Mouse (Mus musculus): Measurements from ENCODE around the gene Ncaph2. TPM values are rescaled to one million over a fixed set of nuclear protein-coding genes. Genes with fewer than 3 reads are reported as not detected.

The Ncaph2 gene
- 100 and 103 TPM in 2 replicates for polyA plus RNA-seq (2015; fragmentation: Nextera tagmentation; extraction: Ambion mirVana)

DNA sequence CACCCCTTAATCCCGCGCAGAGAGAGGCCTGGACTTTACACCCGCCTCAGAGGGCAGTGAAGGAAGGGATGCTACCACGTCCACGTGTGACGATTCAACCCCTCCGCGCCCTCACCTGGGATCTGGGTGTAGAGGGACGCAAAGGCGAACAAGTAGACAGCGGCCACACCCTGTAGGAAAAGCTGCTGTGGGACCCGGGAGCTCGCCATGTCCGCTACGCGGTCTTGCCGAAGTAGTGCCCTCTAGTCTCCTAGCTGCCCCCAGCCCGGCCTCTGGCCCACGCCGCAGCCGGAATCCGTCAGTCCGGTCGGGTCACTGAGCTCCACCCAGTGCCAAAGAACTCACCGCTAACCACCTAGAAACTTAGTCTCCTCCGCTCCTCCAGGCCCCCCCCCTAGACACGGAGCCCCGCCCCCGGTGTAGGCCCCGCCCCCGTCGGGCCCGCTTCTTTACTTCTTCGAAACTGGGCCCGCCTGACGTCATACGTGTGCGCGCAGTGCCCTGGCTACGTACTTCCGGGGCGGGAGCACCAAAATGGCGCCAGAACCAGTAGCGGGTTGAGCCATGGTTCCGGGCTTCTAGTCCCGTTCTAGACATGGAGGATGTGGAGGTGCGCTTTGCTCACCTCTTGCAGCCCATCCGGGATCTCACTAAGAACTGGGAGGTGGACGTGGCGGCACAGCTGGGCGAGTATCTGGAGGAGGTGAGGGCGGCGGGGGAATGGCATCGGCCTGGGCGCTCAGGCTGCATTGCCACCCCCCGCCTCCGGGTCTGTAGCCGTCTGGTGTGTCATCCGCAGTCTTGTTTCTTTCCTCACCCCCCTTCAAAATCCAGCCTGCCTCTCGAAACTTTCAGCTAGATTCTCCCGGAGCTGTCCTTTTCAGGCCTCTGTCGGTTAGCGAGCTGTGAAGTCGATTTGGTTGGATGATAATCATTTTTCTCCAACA, at the start of gene Ncaph2, which contains the start of gene Lmf2:
TSS of gene Ncaph2 (plus strand) at position 479 of the 947 bp plus-strand sequence.
TSS of gene Lmf2 (minus strand) at position 419 of the 947 bp plus-strand sequence.
- Histone ChIP-seq H3K9ac (ENCODE audit: low read depth, low read length) (peak within 1 kb of the TSS; percentile 93), H3K4me3 (ENCODE audit: low read depth, low read length) (peak within 1 kb of the TSS; percentile 80), H3K9me3 (replicated peaks; ENCODE audit: control insufficient read depth, low read length) (no peaks in the 10 kb centered on the region), H3K4me1 (ENCODE audit: control insufficient read depth, low read depth, low read length) (peaks cover 28% of the 10 kb centered on the region), H3K36me3 (ENCODE audit: control insufficient read depth, insufficient read depth) (peaks cover 35% of the 10 kb centered on the region), H3K27me3 (ENCODE audit: control insufficient read depth, insufficient read depth, low read depth, low read length) (no peaks in the 10 kb centered on the region), H3K27ac (ENCODE audit: low read length) (peak within 1 kb of the TSS; percentile 88), H3K4me2 (ENCODE audit: low read depth, low read length) (peak within 1 kb of the TSS; percentile 86)
- peak; percentile 90 for ATAC-seq (ENCODE audit: low read depth)
- under 1% methylated on average over 64 of the region's 64 CpGs for WGBS (ENCODE audit: insufficient replicate concordance)

DNA sequence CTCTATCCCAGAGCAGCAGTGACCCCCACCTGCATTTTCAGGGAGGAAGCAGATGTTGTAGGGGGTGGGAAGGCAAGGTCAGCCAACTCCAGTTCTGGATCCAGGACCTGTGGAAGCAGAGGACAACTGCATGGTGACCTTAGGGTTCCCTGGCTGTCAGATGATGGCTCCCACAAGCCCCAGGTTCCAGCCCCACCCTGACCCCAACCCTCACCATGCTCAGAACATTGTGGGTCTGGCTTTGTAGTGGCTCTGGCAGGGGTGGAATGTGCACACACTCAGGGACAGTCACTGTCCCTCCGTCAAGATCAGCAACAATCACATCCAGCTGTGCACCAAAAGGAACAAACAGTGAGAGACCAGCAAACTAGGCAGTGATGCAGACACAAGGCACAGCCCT, 49.6 kb upstream of the Ncaph2 start:
- Histone ChIP-seq H3K4me1 (ENCODE audit: control insufficient read depth, low read depth, low read length) (peaks cover 12% of the 10 kb centered on the region), H3K27me3 (ENCODE audit: control insufficient read depth, insufficient read depth, low read depth, low read length) (no peaks in the 10 kb centered on the region), H3K36me3 (ENCODE audit: control insufficient read depth, insufficient read depth) (peaks cover 31% of the 10 kb centered on the region), H3K4me2 (ENCODE audit: low read depth, low read length) (no peak overlapping the region), H3K9me3 (replicated peaks; ENCODE audit: control insufficient read depth, low read length) (no peaks in the 10 kb centered on the region), H3K27ac (ENCODE audit: low read length) (no peak overlapping the region), H3K4me3 (ENCODE audit: low read depth, low read length) (no peak overlapping the region), H3K9ac (ENCODE audit: low read depth, low read length) (no peak overlapping the region)
- ATAC-seq (ENCODE audit: low read depth), result no peak
- 60% methylated on average over 1 of the region's 1 CpGs for WGBS (ENCODE audit: insufficient replicate concordance)

DNA sequence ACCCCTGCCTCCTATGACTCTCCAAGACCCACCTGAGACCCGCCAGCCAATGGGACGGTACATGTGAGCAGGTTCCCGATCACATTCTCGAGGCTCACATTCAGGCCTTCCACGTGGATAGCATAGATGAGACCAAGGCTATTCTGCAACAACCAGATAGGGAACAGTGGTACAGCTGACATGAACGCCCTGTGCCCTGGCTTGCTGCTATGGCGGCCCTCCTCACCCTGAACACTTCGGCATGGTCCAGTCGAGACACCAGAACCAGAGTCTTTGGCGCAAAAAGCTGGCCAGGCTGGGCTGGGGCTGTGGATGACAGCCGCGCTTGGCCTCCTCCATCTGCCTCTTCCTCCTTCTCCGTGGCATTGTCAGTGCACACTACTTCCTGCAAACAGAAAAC, 48.1 kb upstream of the Ncaph2 start:
- no peak for ATAC-seq (ENCODE audit: low read depth)
- Histone ChIP-seq H3K4me2 (ENCODE audit: low read depth, low read length) (no peak overlapping the region), H3K4me1 (ENCODE audit: control insufficient read depth, low read depth, low read length) (peaks cover 16% of the 10 kb centered on the region), H3K4me3 (ENCODE audit: low read depth, low read length) (no peak overlapping the region), H3K36me3 (ENCODE audit: control insufficient read depth, insufficient read depth) (peaks cover 21% of the 10 kb centered on the region), H3K27ac (ENCODE audit: low read length) (no peak overlapping the region), H3K9ac (ENCODE audit: low read depth, low read length) (no peak overlapping the region), H3K9me3 (replicated peaks; ENCODE audit: control insufficient read depth, low read length) (no peaks in the 10 kb centered on the region), H3K27me3 (ENCODE audit: control insufficient read depth, insufficient read depth, low read depth, low read length) (no peaks in the 10 kb centered on the region)
- WGBS (ENCODE audit: insufficient replicate concordance), result 70% methylated on average over 13 of the region's 13 CpGs

DNA sequence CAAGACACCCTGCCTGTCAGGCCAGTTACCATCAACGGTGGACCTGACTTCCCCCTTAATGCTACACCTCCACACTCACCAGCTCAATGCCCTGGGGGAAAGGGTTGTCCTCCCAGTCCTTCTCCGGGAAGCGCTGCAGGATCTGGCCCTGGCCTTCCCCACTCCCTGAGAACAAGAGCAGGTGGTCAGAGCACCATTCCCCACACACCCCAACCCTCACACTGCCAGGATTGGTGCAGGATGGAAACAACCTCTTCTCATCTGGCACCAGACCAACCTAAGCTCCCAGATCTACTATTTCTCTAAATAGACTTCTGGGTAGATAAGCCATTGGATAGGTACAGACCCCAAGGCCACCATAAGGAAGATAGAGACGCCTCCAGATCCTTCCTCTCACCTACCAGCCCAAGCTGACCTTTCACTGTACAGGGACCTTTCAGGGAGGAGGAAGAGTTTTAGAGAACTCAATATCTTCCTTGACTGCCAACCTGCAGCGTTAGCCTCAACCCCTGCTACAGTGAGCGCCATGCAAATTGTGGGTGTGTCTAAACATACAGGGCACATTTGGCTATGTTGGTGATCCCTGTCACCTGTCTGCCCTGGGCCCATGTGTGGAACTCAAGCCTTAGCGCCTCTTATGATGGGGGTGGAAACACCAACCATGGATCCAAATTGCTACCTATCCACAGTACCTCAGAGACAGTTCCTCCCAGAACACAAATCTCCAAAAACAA, 46.9 kb upstream of the Ncaph2 start:
- Histone ChIP-seq H3K4me3 (ENCODE audit: low read depth, low read length) (no peak overlapping the region), H3K27ac (ENCODE audit: low read length) (no peak overlapping the region), H3K9ac (ENCODE audit: low read depth, low read length) (no peak overlapping the region), H3K4me1 (ENCODE audit: control insufficient read depth, low read depth, low read length) (peaks cover 27% of the 10 kb centered on the region), H3K36me3 (ENCODE audit: control insufficient read depth, insufficient read depth) (peaks cover 11% of the 10 kb centered on the region), H3K4me2 (ENCODE audit: low read depth, low read length) (no peak overlapping the region), H3K9me3 (replicated peaks; ENCODE audit: control insufficient read depth, low read length) (no peaks in the 10 kb centered on the region), H3K27me3 (ENCODE audit: control insufficient read depth, insufficient read depth, low read depth, low read length) (no peaks in the 10 kb centered on the region)
- no peak for ATAC-seq (ENCODE audit: low read depth)
- WGBS (ENCODE audit: insufficient replicate concordance), result 75% methylated on average over 7 of the region's 7 CpGs

DNA sequence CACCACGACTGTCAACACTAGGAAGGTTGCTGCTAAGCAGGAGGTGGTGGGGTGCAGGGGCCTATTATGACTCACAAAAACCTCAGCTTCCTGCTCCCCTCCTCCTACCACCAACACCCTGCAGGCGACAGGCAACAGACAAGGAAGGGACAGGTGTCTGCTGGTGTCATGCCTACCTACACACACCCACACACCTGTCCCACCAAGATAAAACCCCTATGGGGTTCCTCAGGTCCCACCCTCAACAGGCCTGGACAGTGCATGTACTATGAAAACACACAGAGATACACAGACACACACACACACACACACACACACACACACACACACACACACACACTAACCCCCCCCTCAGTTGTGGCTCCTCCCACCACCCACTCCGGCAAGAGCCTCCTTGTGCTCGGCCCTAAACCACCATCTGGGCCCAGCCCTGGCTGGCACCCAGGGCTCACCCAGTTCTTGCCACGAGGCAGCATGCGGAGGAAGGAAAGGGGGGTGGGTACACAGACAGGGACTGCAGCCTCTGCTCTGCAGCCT, 45.5 kb upstream of the Ncaph2 start:
- Histone ChIP-seq H3K9me3 (replicated peaks; ENCODE audit: control insufficient read depth, low read length) (no peaks in the 10 kb centered on the region), H3K27me3 (ENCODE audit: control insufficient read depth, insufficient read depth, low read depth, low read length) (no peaks in the 10 kb centered on the region), H3K27ac (ENCODE audit: low read length) (no peak overlapping the region), H3K4me2 (ENCODE audit: low read depth, low read length) (no peak overlapping the region), H3K4me3 (ENCODE audit: low read depth, low read length) (no peak overlapping the region), H3K36me3 (ENCODE audit: control insufficient read depth, insufficient read depth) (peaks cover 8% of the 10 kb centered on the region), H3K4me1 (ENCODE audit: control insufficient read depth, low read depth, low read length) (peaks cover 36% of the 10 kb centered on the region), H3K9ac (ENCODE audit: low read depth, low read length) (no peak overlapping the region)
- WGBS (ENCODE audit: insufficient replicate concordance), result 11% methylated on average over 6 of the region's 6 CpGs
- no peak for ATAC-seq (ENCODE audit: low read depth)

DNA sequence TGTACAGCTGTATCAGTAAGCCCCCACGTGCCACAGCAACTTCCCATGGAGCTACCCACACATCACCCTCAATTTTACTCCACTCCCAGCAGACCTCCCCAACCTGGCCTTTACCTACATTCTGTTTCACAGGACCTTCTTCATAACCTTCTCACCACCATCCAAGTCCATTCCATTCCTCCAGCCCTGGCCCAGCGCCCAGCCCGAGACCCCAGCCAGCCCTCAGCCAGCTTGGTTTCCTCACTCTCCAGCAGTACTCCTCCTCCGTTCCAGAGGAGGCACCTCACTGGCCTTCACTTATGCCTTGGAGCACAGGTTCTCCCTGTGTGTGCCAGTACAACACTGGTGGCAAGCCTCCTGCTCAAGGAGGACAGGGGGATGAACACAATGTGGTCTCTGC, 42.2 kb upstream of the Ncaph2 start:
- Histone ChIP-seq H3K27me3 (ENCODE audit: control insufficient read depth, insufficient read depth, low read depth, low read length) (no peaks in the 10 kb centered on the region), H3K36me3 (ENCODE audit: control insufficient read depth, insufficient read depth) (no peaks in the 10 kb centered on the region), H3K4me1 (ENCODE audit: control insufficient read depth, low read depth, low read length) (peaks cover 42% of the 10 kb centered on the region), H3K27ac (ENCODE audit: low read length) (no peak overlapping the region), H3K4me3 (ENCODE audit: low read depth, low read length) (no peak overlapping the region), H3K9ac (ENCODE audit: low read depth, low read length) (no peak overlapping the region), H3K9me3 (replicated peaks; ENCODE audit: control insufficient read depth, low read length) (no peaks in the 10 kb centered on the region), H3K4me2 (ENCODE audit: low read depth, low read length) (peak overlapping the region; percentile 82)
- 67% methylated on average over 4 of the region's 4 CpGs for WGBS (ENCODE audit: insufficient replicate concordance)
- ATAC-seq (ENCODE audit: low read depth), result no peak

DNA sequence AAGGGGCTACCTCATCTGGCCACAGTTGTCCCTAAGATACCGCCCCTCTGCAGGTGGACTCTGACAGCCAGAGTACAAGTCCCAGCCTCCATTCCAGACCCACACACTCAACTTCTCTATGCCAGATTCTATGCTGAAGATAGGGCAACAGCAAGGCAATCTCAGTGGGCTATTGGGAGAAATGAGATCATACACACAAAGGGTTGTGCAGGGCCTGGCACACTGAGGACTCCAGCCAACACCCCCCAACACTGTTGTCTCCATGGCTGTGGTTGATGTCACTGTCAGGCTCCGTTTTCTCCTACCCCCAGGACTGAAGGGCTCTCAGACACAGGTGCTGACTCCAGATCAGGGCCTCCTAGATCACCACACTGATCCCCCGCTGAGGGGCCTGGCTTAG, 41.4 kb upstream of the Ncaph2 start:
- WGBS (ENCODE audit: insufficient replicate concordance), result 29% methylated on average over 3 of the region's 3 CpGs
- peak overlapping the region; percentile 97 for H3K4me3 ChIP-seq (ENCODE audit: low read depth, low read length)
- H3K4me2 ChIP-seq (ENCODE audit: low read depth, low read length), result peak overlapping the region; percentile 82
- H3K9ac ChIP-seq (ENCODE audit: low read depth, low read length), result peak overlapping the region; percentile 96
- no peak for ATAC-seq (ENCODE audit: low read depth)
- H3K27me3 ChIP-seq (ENCODE audit: control insufficient read depth, insufficient read depth, low read depth, low read length), result no peaks in the 10 kb centered on the region
- H3K36me3 ChIP-seq (ENCODE audit: control insufficient read depth, insufficient read depth), result no peaks in the 10 kb centered on the region
- H3K9me3 ChIP-seq (replicated peaks; ENCODE audit: control insufficient read depth, low read length), result no peaks in the 10 kb centered on the region
- H3K27ac ChIP-seq (ENCODE audit: low read length), result no peak overlapping the region
- H3K4me1 ChIP-seq (ENCODE audit: control insufficient read depth, low read depth, low read length), result peaks cover 42% of the 10 kb centered on the region

DNA sequence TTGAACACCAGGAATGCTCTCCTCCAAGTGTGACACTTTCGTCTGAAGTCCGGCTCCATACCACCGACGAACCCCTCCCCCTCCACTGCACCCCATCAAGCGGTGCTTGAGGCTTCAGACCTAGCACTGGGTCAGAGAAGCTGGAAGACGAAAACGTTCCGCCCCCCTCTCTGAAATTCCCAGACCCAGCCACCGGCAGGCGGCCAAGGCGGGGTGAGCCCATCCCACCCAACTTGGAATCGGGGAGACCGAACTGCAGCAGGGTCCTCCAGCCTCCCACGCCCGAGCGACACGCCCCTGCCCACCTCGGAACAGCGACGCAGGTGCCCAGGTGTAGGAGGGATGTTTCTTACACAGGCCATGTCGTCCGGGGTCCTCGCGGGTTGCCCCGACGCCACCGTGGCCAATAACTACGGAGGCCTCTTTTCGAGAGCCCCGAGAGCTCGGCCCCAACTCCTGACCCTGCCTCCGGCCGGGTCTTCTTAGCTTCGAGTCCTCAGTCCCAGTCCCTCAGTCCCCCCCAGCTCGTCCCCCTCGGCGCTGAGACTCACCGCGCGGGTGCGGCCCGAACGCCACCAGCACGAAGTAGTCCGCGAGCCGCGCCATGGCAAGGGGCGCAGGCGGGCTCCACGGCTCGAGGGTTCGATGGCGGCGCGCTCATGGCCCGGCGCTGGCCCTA, 40.9 kb upstream of the Ncaph2 start:
- no peaks in the 10 kb centered on the region for H3K9me3 ChIP-seq (replicated peaks; ENCODE audit: control insufficient read depth, low read length)
- peak; percentile 17 for ATAC-seq (ENCODE audit: low read depth)
- peak overlapping the region; percentile 96 for H3K9ac ChIP-seq (ENCODE audit: low read depth, low read length)
- under 1% methylated on average over 58 of the region's 58 CpGs for WGBS (ENCODE audit: insufficient replicate concordance)
- no peaks in the 10 kb centered on the region for H3K27me3 ChIP-seq (ENCODE audit: control insufficient read depth, insufficient read depth, low read depth, low read length)
- peak overlapping the region; percentile 41 for H3K27ac ChIP-seq (ENCODE audit: low read length)
- H3K4me3 ChIP-seq (ENCODE audit: low read depth, low read length), result peak overlapping the region; percentile 97
- peaks cover 42% of the 10 kb centered on the region for H3K4me1 ChIP-seq (ENCODE audit: control insufficient read depth, low read depth, low read length)
- peak overlapping the region; percentile 82 for H3K4me2 ChIP-seq (ENCODE audit: low read depth, low read length)
- no peaks in the 10 kb centered on the region for H3K36me3 ChIP-seq (ENCODE audit: control insufficient read depth, insufficient read depth)

Data from liver, embryonic 16.5 days (tissue).